Comparison of ENCODE assay signal across 10 mouse cellular contexts in genomic region chr4:137581815-137582214, GRCm38 (mm10). TPM values are rescaled to one million over a fixed set of nuclear protein-coding genes. Genes with fewer than 3 reads are reported as not detected.
A peak's percentile ranks its signal among the peaks of the same experiment; 100 is the strongest.
DNase-seq lines count a peak whose midpoint lies in the region; ATAC-seq and TF ChIP-seq lines count a peak whose summit lies in the region.
"Had no signal": no experiment of that assay in that cellular context is flagged by ENCODE, and none has a peak within 500 bp of the region (broad histone marks: within the 10 kb centered on the region; RNA-seq: fewer than 3 reads in every experiment).

No protein-coding gene starts in this region.

- CTCF ChIA-PET in Patski (lab: Charles Lee): no interaction called here

- H3K36me3 ChIP-seq in kidney, postnatal 0 days (ENCODE audit: insufficient read depth, low read length): no peaks in the 10 kb centered on the region
- H3K36me3 ChIP-seq in embryonic facial prominence, embryonic 11.5 days (replicated peaks; ENCODE audit: control insufficient read depth, insufficient read depth, low read depth, low read length): no peaks in the 10 kb centered on the region
- no peaks in the 10 kb centered on the region for H3K36me3 ChIP-seq in heart, embryonic 12.5 days
- H3K36me3 ChIP-seq in hindbrain, embryonic 16.5 days (ENCODE audit: control insufficient read depth, insufficient read depth, low read length): no peaks in the 10 kb centered on the region
- H3K36me3 ChIP-seq: limb, embryonic 13.5 days had no signal

- no peak overlapping the region for H3K9ac ChIP-seq in kidney, postnatal 0 days (ENCODE audit: low read depth, low read length)
- H3K9ac ChIP-seq in embryonic facial prominence, embryonic 11.5 days (replicated peaks; ENCODE audit: low read length): no peak overlapping the region
- H3K9ac ChIP-seq in heart, embryonic 12.5 days: no peak overlapping the region
- H3K9ac ChIP-seq in hindbrain, embryonic 16.5 days (ENCODE audit: low read depth, low read length): no peak overlapping the region
- H3K9ac ChIP-seq: limb, embryonic 13.5 days had no signal

- TF ChIP-seq CTCF in kidney, postnatal 0 days (IDR thresholded peaks at IDR 0.05; ENCODE audit: low read depth): peak; percentile 55
- peak; percentile 56 for TF ChIP-seq CTCF in Patski (IDR thresholded peaks at IDR 0.05)

- in situ Hi-C loops in Patski (cut with MboI; ENCODE audit: low pct_unique_long_range_greater_than_20kb): no loop called here

- no peak for DNase-seq in kidney, postnatal 0 days (ENCODE audit: low spot score)
- no peak for DNase-seq in kidney, adult 9 months
- no peak for DNase-seq in Patski (ENCODE audit: low read depth, low spot score)
- peak; percentile 28 for DNase-seq in embryonic facial prominence, embryonic 11.5 days (ENCODE audit: low spot score)
- DNase-seq in spleen, adult 18-20 months: peak; percentile 23 to 56
- DNase-seq in layer of hippocampus, postnatal 10 days (ENCODE audit: low spot score in 2 of 2): no peak

- no peaks in the 10 kb centered on the region for H3K9me3 ChIP-seq in kidney, postnatal 0 days (replicated peaks; ENCODE audit: low read length)
- H3K9me3 ChIP-seq in embryonic facial prominence, embryonic 11.5 days (replicated peaks; ENCODE audit: control insufficient read depth, low read length): no peaks in the 10 kb centered on the region
- H3K9me3 ChIP-seq in heart, embryonic 12.5 days (replicated peaks): no peaks in the 10 kb centered on the region
- H3K9me3 ChIP-seq in hindbrain, embryonic 16.5 days (ENCODE audit: control insufficient read depth, low read length): no peaks in the 10 kb centered on the region
- H3K9me3 ChIP-seq: limb, embryonic 13.5 days had no signal

- no peak overlapping the region for H3K27ac ChIP-seq in kidney, postnatal 0 days
- no peak overlapping the region for H3K27ac ChIP-seq in embryonic facial prominence, embryonic 11.5 days (replicated peaks; ENCODE audit: low read depth, low read length)
- no peak overlapping the region for H3K27ac ChIP-seq in heart, embryonic 12.5 days (ENCODE audit: poor library complexity, severe bottlenecking)
- no peak overlapping the region for H3K27ac ChIP-seq in hindbrain, embryonic 16.5 days (ENCODE audit: low read depth, low read length)
- H3K27ac ChIP-seq: limb, embryonic 13.5 days had no signal

- no peaks in the 10 kb centered on the region for H3K27me3 ChIP-seq in kidney, postnatal 0 days (ENCODE audit: insufficient read depth, low read length)
- no peaks in the 10 kb centered on the region for H3K27me3 ChIP-seq in Patski
- peaks cover 7% of the 10 kb centered on the region; the same call in 1 of the 2 replicates for H3K27me3 ChIP-seq in embryonic facial prominence, embryonic 11.5 days (ENCODE audit: control insufficient read depth, insufficient read depth, low read length)
- H3K27me3 ChIP-seq in heart, embryonic 12.5 days (replicated peaks): peaks cover 25% of the 10 kb centered on the region
- peaks cover 3% of the 10 kb centered on the region; the same call in 1 of the 2 replicates for H3K27me3 ChIP-seq in hindbrain, embryonic 16.5 days (replicated peaks; ENCODE audit: control insufficient read depth, insufficient read depth, low read length)

- no peak overlapping the region for H3K4me3 ChIP-seq in kidney, postnatal 0 days (replicated peaks; ENCODE audit: low read depth, low read length)
- no peak overlapping the region for H3K4me3 ChIP-seq in embryonic facial prominence, embryonic 11.5 days (ENCODE audit: low read depth, low read length)
- no peak overlapping the region for H3K4me3 ChIP-seq in heart, embryonic 12.5 days
- H3K4me3 ChIP-seq in hindbrain, embryonic 16.5 days (ENCODE audit: low read length): no peak overlapping the region
- H3K4me3 ChIP-seq: limb, embryonic 13.5 days had no signal

- H3K4me2 ChIP-seq in kidney, postnatal 0 days (ENCODE audit: low read length): no peak overlapping the region
- no peak overlapping the region for H3K4me2 ChIP-seq in embryonic facial prominence, embryonic 11.5 days (ENCODE audit: low read depth, low read length)
- no peak overlapping the region for H3K4me2 ChIP-seq in heart, embryonic 12.5 days
- no peak overlapping the region for H3K4me2 ChIP-seq in hindbrain, embryonic 16.5 days (ENCODE audit: low read length)
- H3K4me2 ChIP-seq: limb, embryonic 13.5 days had no signal

- WGBS in kidney, postnatal 0 days: 36% methylated on average over 3 of the region's 3 CpGs
- WGBS in embryonic facial prominence, embryonic 11.5 days: 32% methylated on average over 3 of the region's 3 CpGs
- WGBS in heart, embryonic 12.5 days: 38% methylated on average over 3 of the region's 3 CpGs
- WGBS in hindbrain, embryonic 16.5 days: 21% methylated on average over 3 of the region's 3 CpGs

- POLR2A ChIA-PET in Patski (lab: Charles Lee): no interaction called here

- H3K4me1 ChIP-seq in kidney, postnatal 0 days (replicated peaks; ENCODE audit: insufficient read depth, low read length): peaks cover 4% of the 10 kb centered on the region; the same call in 1 of the 2 replicates
- no peaks in the 10 kb centered on the region for H3K4me1 ChIP-seq in embryonic facial prominence, embryonic 11.5 days (ENCODE audit: control insufficient read depth, insufficient read depth, low read length)
- 0 out of 2 replicates have a peak, but pooled peaks cover 5% of the 10 kb centered on the region for H3K4me1 ChIP-seq in heart, embryonic 12.5 days (replicated peaks)
- peaks cover 6% of the 10 kb centered on the region; the same call in 1 of the 2 replicates for H3K4me1 ChIP-seq in hindbrain, embryonic 16.5 days (ENCODE audit: control insufficient read depth, insufficient read depth, low read depth, low read length)

- no peak for ATAC-seq in kidney, postnatal 0 days (replicated peaks; ENCODE audit: low FRiP score, low read depth)
- ATAC-seq in Patski: no peak
- no peak for ATAC-seq in embryonic facial prominence, embryonic 11.5 days (replicated peaks; ENCODE audit: insufficient number of reproducible peaks, low FRiP score, low TSS enrichment, low read depth)
- ATAC-seq in heart, embryonic 12.5 days (ENCODE audit: insufficient number of reproducible peaks, low FRiP score): no peak; the same call in 1 of the 2 replicates
- ATAC-seq in hindbrain, embryonic 16.5 days: no peak

RNA-seq across cellular contexts. Expression of gene Ldlrad2, which starts 7.4 kb away (rescaled TPM):
- not detected in 2 replicates for polyA plus RNA-seq in kidney, postnatal 0 days (2015; fragmentation: Nextera tagmentation; extraction: Ambion mirVana)
- not detected for polyA plus RNA-seq in Patski (2021)
- not detected in 2 replicates for polyA plus RNA-seq in embryonic facial prominence, embryonic 11.5 days (2014; fragmentation: Nextera tagmentation; extraction: Ambion mirVana)
- total RNA-seq in layer of hippocampus, postnatal 10 days (2021): not detected
- not detected in 2 replicates for polyA plus RNA-seq in heart, embryonic 12.5 days (2016; fragmentation: Nextera tagmentation; extraction: Ambion mirVana)
- 0.57 and 0.99 TPM in 2 replicates for polyA plus RNA-seq in hindbrain, embryonic 16.5 days (2015; fragmentation: Nextera tagmentation; extraction: Ambion mirVana)
- polyA plus RNA-seq: limb, embryonic 13.5 days; stomach, embryonic 14.5 days had no signal

RNA-seq across cellular contexts. Expression of gene Usp48, which starts 11.7 kb away (rescaled TPM):
- 40.4 and 49.2 TPM in 2 replicates for polyA plus RNA-seq in kidney, postnatal 0 days (2015; fragmentation: Nextera tagmentation; extraction: Ambion mirVana)
- 57.0 TPM for polyA plus RNA-seq in Patski (2021)
- polyA plus RNA-seq in embryonic facial prominence, embryonic 11.5 days (2014; fragmentation: Nextera tagmentation; extraction: Ambion mirVana): 76.7 and 84.0 TPM in 2 replicates
- total RNA-seq in layer of hippocampus, postnatal 10 days (2021): 100 to 1,000 TPM; 135 to 136 TPM
- 44.2 and 45.8 TPM in 2 replicates for polyA plus RNA-seq in heart, embryonic 12.5 days (2016; fragmentation: Nextera tagmentation; extraction: Ambion mirVana)
- 55.7 and 60.7 TPM in 2 replicates for polyA plus RNA-seq in hindbrain, embryonic 16.5 days (2015; fragmentation: Nextera tagmentation; extraction: Ambion mirVana)

Comparison
In these comparisons a context has a peak if more than half of its experiments do, and no peak if none do; other contexts are left out.
1. DNase-seq: peak in embryonic facial prominence, embryonic 11.5 days (single experiment) and spleen, adult 18-20 months (2 of 2); none in kidney, postnatal 0 days (single experiment), kidney, adult 9 months (single experiment), Patski (single experiment) and layer of hippocampus, postnatal 10 days (0 of 2).